24 mouse cellular contexts compared by ENCODE assay signal in genomic region chr16:58464051-58464450, GRCm38 (mm10). TPM values are rescaled to one million over a fixed set of nuclear protein-coding genes. Genes with fewer than 3 reads are reported as not detected.
A peak's percentile ranks its signal among the peaks of the same experiment; 100 is the strongest.
DNase-seq lines count a peak whose midpoint lies in the region; ATAC-seq lines count a peak whose summit lies in the region.
"Had no signal": no experiment of that assay in that cellular context is flagged by ENCODE, and none has a peak within 500 bp of the region (broad histone marks: within the 10 kb centered on the region; RNA-seq: fewer than 3 reads in every experiment).

No protein-coding gene starts in this region.

- no peaks in the 10 kb centered on the region for H3K27me3 ChIP-seq in heart, embryonic 14.5 days (ENCODE audit: control insufficient read depth, insufficient read depth, low read length)
- no peaks in the 10 kb centered on the region for H3K27me3 ChIP-seq in kidney, embryonic 16.5 days (ENCODE audit: insufficient read depth, low read length)
- H3K27me3 ChIP-seq: heart, embryonic 13.5 days; lung, embryonic 15.5 days; megakaryocyte, embryonic 14.5 days; midbrain, embryonic 15.5 days; neural tube, embryonic 12.5 days had no signal

- DNase-seq in heart, postnatal 14 days: no peak
- peak; percentile 65 for DNase-seq in kidney, adult 18-20 months
- peak; percentile 58 to 73 for DNase-seq in kidney, postnatal 4 days
- DNase-seq in gastrocnemius, postnatal 36 days: no peak
- no peak for DNase-seq in layer of hippocampus, adult 9-11 months
- no peak for DNase-seq in adrenal gland, postnatal 36 days
- DNase-seq: cerebellum, adult 18-20 months; cerebellum, postnatal 36 days; gastrocnemius, postnatal 10 days; heart, adult 18-20 months; heart, postnatal 36 days; lung, postnatal 36 days; right cerebral cortex, postnatal 14 days had no signal

- no peak overlapping the region for H3K9ac ChIP-seq in heart, embryonic 14.5 days (ENCODE audit: low read length)
- no peak overlapping the region for H3K9ac ChIP-seq in kidney, embryonic 16.5 days (replicated peaks; ENCODE audit: low read length)
- H3K9ac ChIP-seq: heart, embryonic 13.5 days; hindbrain, embryonic 14.5 days; lung, embryonic 15.5 days; midbrain, embryonic 15.5 days; neural tube, embryonic 12.5 days had no signal

- 93% methylated on average over 14 of the region's 14 CpGs for WGBS in heart, embryonic 14.5 days
- 80% methylated on average over 14 of the region's 14 CpGs for WGBS in kidney, embryonic 16.5 days

- H3K36me3 ChIP-seq in heart, embryonic 14.5 days (ENCODE audit: control insufficient read depth, insufficient read depth, low read length): peaks cover 80% of the 10 kb centered on the region
- peaks cover 32% of the 10 kb centered on the region; the same call in 1 of the 2 replicates for H3K36me3 ChIP-seq in kidney, embryonic 16.5 days (ENCODE audit: insufficient read depth, low read length)

- ATAC-seq in heart, embryonic 14.5 days (ENCODE audit: insufficient number of reproducible peaks, insufficient read depth, low FRiP score, low read depth): 0 out of 2 replicates have a peak, but pooled peaks have one; percentile 7
- ATAC-seq in kidney, embryonic 16.5 days (ENCODE audit: low FRiP score, low TSS enrichment): peak; percentile 50; the same call in 1 of the 2 replicates
- ATAC-seq: forebrain, embryonic 14.5 days; inflammation-experienced regulatory T-cells, adult 6 months; midbrain, embryonic 15.5 days had no signal

- no peak overlapping the region for H3K27ac ChIP-seq in heart, embryonic 14.5 days (replicated peaks in 1 of 2; ENCODE audit: control insufficient read depth in 1 of 2, insufficient read depth in 1 of 2, low read depth in 2 of 2, low read length in 2 of 2)
- H3K27ac ChIP-seq in kidney, embryonic 16.5 days (ENCODE audit: low read length): no peak overlapping the region
- H3K27ac ChIP-seq: heart, embryonic 13.5 days; hindbrain, embryonic 14.5 days; limb, embryonic 10.5 days; lung, embryonic 15.5 days; midbrain, embryonic 15.5 days; neural tube, embryonic 12.5 days had no signal

- peaks cover 8 to 10% of the 10 kb centered on the region in 2 experiments; a peak in 3 of 4 replicates for H3K4me1 ChIP-seq in heart, embryonic 14.5 days (ENCODE audit: control insufficient read depth in 2 of 2, insufficient read depth in 2 of 2, low read length in 2 of 2)
- no peaks in the 10 kb centered on the region for H3K4me1 ChIP-seq in kidney, embryonic 16.5 days (ENCODE audit: insufficient read depth, low read length)
- H3K4me1 ChIP-seq: limb, embryonic 10.5 days; lung, embryonic 15.5 days; midbrain, embryonic 15.5 days; neural tube, embryonic 12.5 days had no signal

- intact Hi-C loops in heart, postnatal 14 days (cut with DNase I): no loop called here
- intact Hi-C loops in gastrocnemius, postnatal 36 days (cut with DNase I): loop anchor here (10.0 kb wide), 1 partner anchor 51 kb away; no protein-coding TSS in a partner anchor

- no peak overlapping the region for H3K4me3 ChIP-seq in heart, embryonic 14.5 days (ENCODE audit: control insufficient read depth in 1 of 2, insufficient read depth in 1 of 2, low read depth in 1 of 2, low read length in 2 of 2)
- no peak overlapping the region for H3K4me3 ChIP-seq in kidney, embryonic 16.5 days (ENCODE audit: low read length)
- H3K4me3 ChIP-seq: heart, embryonic 13.5 days; limb, embryonic 10.5 days; lung, embryonic 15.5 days; megakaryocyte, embryonic 14.5 days; midbrain, embryonic 15.5 days; neural tube, embryonic 12.5 days had no signal

- H3K4me2 ChIP-seq in heart, embryonic 14.5 days (ENCODE audit: low read length): no peak overlapping the region
- no peak overlapping the region for H3K4me2 ChIP-seq in kidney, embryonic 16.5 days (replicated peaks; ENCODE audit: low read depth, low read length)
- H3K4me2 ChIP-seq: heart, embryonic 13.5 days; hindbrain, embryonic 14.5 days; lung, embryonic 15.5 days; midbrain, embryonic 15.5 days; neural tube, embryonic 12.5 days had no signal

- no peaks in the 10 kb centered on the region for H3K9me3 ChIP-seq in heart, embryonic 14.5 days (ENCODE audit: control insufficient read depth, low read length)
- no peaks in the 10 kb centered on the region for H3K9me3 ChIP-seq in kidney, embryonic 16.5 days (ENCODE audit: low read length)
- H3K9me3 ChIP-seq: heart, embryonic 13.5 days; limb, embryonic 10.5 days; lung, embryonic 15.5 days; megakaryocyte, embryonic 14.5 days; midbrain, embryonic 15.5 days; neural tube, embryonic 12.5 days had no signal

RNA-seq across cellular contexts. Expression of gene Dcbld2, which starts 55.8 kb away (rescaled TPM):
- polyA plus RNA-seq in heart, embryonic 14.5 days (2014; fragmentation: Nextera tagmentation; extraction: Ambion mirVana): 21.1 and 23.7 TPM in 2 replicates
- total RNA-seq in heart, postnatal 14 days (2021): 10 to 100 TPM; 21.7 to 23.5 TPM
- 4.1 and 5.3 TPM in 2 replicates for polyA plus RNA-seq in kidney, embryonic 16.5 days (2015; fragmentation: Nextera tagmentation; extraction: Ambion mirVana)
- 1 to 10 TPM; 4.0 to 5.7 TPM for total RNA-seq in gastrocnemius, postnatal 36 days (2021)
- total RNA-seq in adrenal gland, postnatal 36 days (2021): 10 to 100 TPM in 1 of 2 experiments, 1 to 10 TPM in 1; 9.4 to 12.8 TPM

RNA-seq across cellular contexts. Expression of gene St3gal6, which starts 60.0 kb away (rescaled TPM):
- polyA plus RNA-seq in heart, embryonic 14.5 days (2014; fragmentation: Nextera tagmentation; extraction: Ambion mirVana): 11.4 and 16.0 TPM in 2 replicates
- 10 to 100 TPM; 33.5 to 37.5 TPM for total RNA-seq in heart, postnatal 14 days (2021)
- 80.5 and 89.9 TPM in 2 replicates for polyA plus RNA-seq in kidney, embryonic 16.5 days (2015; fragmentation: Nextera tagmentation; extraction: Ambion mirVana)
- 100 to 1,000 TPM; 133 to 134 TPM for total RNA-seq in gastrocnemius, postnatal 36 days (2021)
- 10 to 100 TPM; 30.3 to 38.5 TPM for total RNA-seq in adrenal gland, postnatal 36 days (2021)

Comparison
In these comparisons a context has a peak if more than half of its experiments do, and no peak if none do; other contexts are left out.
1. DNase-seq: peak in kidney, adult 18-20 months (single experiment) and kidney, postnatal 4 days (2 of 2); none in heart, postnatal 14 days (0 of 2), gastrocnemius, postnatal 36 days (0 of 2), layer of hippocampus, adult 9-11 months (single experiment) and adrenal gland, postnatal 36 days (0 of 2).